In genomic region chr8:17602861-17603260, GRCm38 (mm10) we compare ENCODE assay signal across 27 mouse cellular contexts.
"Had no signal": no experiment of that assay in that cellular context is flagged by ENCODE, and none has a peak within 500 bp of the region (broad histone marks: within the 10 kb centered on the region; RNA-seq: fewer than 3 reads in every experiment).

No protein-coding gene starts in this region.

- H3K9ac ChIP-seq: limb, embryonic 12.5 days; limb, embryonic 13.5 days; limb, embryonic 15.5 days; liver, embryonic 12.5 days; liver, embryonic 13.5 days; liver, embryonic 14.5 days; liver, embryonic 15.5 days; liver, postnatal 0 days; lung, embryonic 14.5 days; lung, embryonic 15.5 days; midbrain, embryonic 12.5 days; midbrain, embryonic 13.5 days; midbrain, embryonic 15.5 days had no signal

- H3K36me3 ChIP-seq: limb, embryonic 10.5 days; limb, embryonic 12.5 days; limb, embryonic 13.5 days; limb, embryonic 15.5 days; liver, embryonic 12.5 days; liver, embryonic 13.5 days; liver, embryonic 15.5 days; lung, embryonic 15.5 days; midbrain, embryonic 10.5 days; midbrain, embryonic 12.5 days; midbrain, embryonic 13.5 days; midbrain, embryonic 15.5 days had no signal

- H3K4me3 ChIP-seq: left cerebral cortex, adult 2 months; limb, embryonic 10.5 days; limb, embryonic 12.5 days; limb, embryonic 13.5 days; limb, embryonic 15.5 days; liver, embryonic 12.5 days; liver, embryonic 13.5 days; liver, embryonic 15.5 days; lung, embryonic 15.5 days; megakaryocyte, embryonic 14.5 days; midbrain, embryonic 10.5 days; midbrain, embryonic 12.5 days; midbrain, embryonic 13.5 days; midbrain, embryonic 15.5 days; myocyte had no signal

- H3K4me1 ChIP-seq: limb, embryonic 10.5 days; limb, embryonic 12.5 days; limb, embryonic 13.5 days; limb, embryonic 15.5 days; liver, embryonic 12.5 days; liver, embryonic 13.5 days; liver, embryonic 15.5 days; lung, embryonic 15.5 days; megakaryocyte, embryonic 14.5 days; midbrain, embryonic 10.5 days; midbrain, embryonic 12.5 days; midbrain, embryonic 13.5 days; midbrain, embryonic 15.5 days had no signal

- H3K27ac ChIP-seq: left cerebral cortex, adult 2 months; limb, embryonic 10.5 days; limb, embryonic 12.5 days; limb, embryonic 13.5 days; limb, embryonic 15.5 days; liver, embryonic 12.5 days; liver, embryonic 13.5 days; liver, embryonic 14.5 days; liver, embryonic 15.5 days; lung, embryonic 15.5 days; macrophage; midbrain, embryonic 10.5 days; midbrain, embryonic 12.5 days; midbrain, embryonic 13.5 days; midbrain, embryonic 15.5 days had no signal

- H3K27me3 ChIP-seq: limb, embryonic 12.5 days; limb, embryonic 13.5 days; limb, embryonic 15.5 days; liver, embryonic 12.5 days; liver, embryonic 13.5 days; liver, embryonic 15.5 days; lung, embryonic 15.5 days; megakaryocyte, embryonic 14.5 days; midbrain, embryonic 12.5 days; midbrain, embryonic 13.5 days; midbrain, embryonic 15.5 days had no signal

- DNase-seq: left cerebral cortex, postnatal 4 days; liver, embryonic 13.5 days; liver, postnatal 0 days; lung, adult 18-20 months; lung, adult 2 months; lung, embryonic 14.5 days; lung, postnatal 10 days; lung, postnatal 14 days; lung, postnatal 36 days; lung, postnatal 4 days; midbrain, embryonic 14.5 days had no signal
